Mouse (Mus musculus) lung, postnatal 36 days (tissue): ENCODE results near the gene R3hdm4.
"Not testable (repeated sequence)": the region's sequence is repeated elsewhere in the genome, so short reads cannot be mapped to it uniquely, and the experiment has no call there.

Experiments
- DNase-seq: peaks from one replicate; pipeline ENCODE4 v3.0.0; 2022; ENCODE audit warnings: mixed read lengths

Gene R3hdm4

DNA sequence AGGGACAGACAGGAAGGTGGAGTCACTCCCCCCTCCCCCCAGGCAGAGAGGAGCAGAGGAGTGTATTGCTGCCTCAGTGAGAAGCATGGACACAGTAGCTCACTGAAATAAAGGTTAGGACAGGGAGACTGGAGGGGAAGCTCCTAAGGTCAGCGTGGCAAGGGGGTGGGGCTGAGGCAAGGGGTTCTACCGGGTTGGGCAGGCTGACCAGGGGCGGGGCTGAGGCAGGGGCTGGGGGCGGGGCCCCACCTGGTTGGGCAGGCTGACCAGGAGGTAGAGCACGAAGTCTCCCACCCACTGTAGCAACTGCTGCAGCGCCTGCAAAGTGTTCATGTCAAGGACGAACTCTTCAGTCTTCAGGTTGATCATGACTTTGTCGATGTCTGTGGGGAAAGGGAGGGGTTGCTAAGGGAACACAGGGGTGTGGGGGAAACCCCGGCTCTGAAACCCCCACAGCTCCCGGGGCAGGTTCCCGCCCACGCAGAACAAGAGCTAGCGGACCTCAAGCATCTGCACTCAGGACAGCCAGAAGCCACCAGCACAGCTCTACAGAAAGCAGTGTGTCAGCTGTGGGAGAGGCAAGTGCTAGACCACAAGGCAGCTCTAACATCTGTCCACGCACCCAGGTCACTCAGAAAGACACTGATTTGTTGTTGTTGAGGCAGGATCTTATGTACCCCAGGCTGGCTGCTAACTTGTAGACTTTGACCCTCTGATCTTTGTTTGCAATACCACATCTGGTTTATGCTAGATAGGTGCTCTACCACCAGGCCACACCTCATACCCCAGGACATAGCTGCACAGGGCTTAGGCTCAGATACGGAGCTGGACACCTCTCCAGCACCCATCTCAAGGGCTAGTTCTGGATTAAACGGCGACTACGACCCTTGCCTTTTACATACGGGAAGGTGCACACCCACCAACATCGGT is 23.4 kb downstream of the R3hdm4 start:
- DNase-seq, result no peak

DNA sequence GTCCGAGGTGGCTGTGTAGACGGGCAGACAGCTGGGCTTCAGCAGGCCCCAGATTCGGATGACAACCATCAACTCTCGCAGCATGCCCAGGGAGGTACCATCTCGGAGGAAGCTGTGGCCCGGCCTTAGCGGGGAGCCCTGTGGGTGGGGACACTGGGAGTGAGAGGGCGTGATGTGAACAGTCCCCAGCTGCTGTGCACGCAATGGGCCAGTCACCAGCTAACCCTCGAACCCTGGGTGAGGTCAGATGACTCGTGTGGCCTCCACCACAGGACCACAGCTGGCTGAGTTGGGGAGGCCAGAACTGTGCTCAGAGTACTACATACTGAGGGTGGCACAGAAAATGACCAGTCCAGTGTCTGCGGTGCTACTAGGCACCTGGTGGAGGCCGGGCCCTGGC is 24.2 kb downstream of the R3hdm4 start:
- peak; percentile 70 for DNase-seq

DNA sequence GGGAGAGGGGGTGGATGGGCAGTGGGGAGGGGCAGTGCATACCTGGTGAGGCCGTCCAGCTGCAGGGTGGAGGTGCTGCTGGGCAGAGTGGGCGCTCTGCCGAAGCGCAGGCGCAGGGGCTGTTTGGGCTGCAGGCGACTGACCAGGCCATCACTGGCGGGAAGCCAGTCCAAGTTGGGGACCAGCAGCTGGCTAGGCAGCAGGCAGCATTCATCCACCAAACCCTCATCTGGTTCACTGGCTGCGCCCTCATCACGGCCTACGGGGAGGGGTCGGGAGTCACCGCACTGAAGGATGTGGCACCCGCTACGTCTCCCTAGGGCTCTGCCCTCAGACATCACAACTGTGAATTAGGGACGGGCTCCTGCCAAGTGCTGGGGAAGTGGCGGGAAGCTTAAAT is 24.7 kb downstream of the R3hdm4 start:
- DNase-seq, result peak; percentile 35

DNA sequence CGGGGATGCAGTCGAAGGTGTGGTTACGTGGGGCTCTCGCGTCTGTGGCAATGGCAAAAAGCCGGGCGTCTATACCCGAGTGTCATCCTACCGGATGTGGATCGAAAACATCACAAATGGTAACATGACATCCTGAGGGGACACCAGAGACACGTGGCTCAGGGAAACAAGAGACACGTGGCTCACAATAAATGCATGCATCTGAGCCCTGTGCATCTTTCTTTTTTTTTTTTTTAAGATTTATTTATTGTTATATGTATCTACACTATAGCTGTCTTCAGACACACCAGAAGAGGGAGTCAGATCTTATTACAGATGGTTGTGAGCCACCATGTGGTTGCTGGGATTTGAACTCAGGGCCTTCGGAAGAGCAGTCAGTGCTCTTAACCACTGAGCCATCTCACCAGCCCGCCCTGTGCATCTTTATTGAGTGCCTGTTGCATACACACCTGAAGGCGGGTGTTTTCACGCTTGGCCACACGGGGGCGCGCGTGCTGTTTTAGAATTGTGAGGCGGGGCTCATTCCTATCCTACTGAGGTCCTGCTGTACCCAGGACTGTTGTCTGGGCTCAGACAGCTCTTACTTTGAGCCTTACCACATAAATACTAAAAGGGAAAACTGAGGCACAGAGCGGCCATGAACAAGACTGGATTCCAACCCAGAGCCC is 28.4 kb downstream of the R3hdm4 start:
- DNase-seq, result peak; percentile 90

DNA sequence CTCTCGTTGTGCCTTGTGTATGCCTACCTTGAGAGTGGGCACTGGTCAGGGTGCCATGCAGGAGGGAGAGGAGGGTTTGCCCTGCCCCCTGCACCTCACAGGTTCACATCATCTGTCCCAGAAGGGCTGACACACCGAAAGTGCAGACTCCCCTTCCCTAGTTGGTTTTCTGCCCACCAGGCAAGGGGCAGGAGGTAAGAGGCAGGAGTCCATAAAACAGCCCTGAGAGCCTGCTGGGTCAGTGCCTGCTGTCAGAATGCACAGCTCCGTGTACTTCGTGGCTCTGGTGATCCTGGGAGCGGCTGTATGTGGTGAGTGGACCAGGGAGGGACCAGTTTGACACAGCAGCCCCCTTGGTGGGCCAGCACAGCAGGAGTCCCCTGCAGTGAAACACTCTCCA is 30.3 kb downstream of the R3hdm4 start, which contains the start of gene Cfd:
Gene Cfd, plus strand, starts transcription at position 184 of the 400 bp plus-strand sequence.
- DNase-seq, result no peak

DNA sequence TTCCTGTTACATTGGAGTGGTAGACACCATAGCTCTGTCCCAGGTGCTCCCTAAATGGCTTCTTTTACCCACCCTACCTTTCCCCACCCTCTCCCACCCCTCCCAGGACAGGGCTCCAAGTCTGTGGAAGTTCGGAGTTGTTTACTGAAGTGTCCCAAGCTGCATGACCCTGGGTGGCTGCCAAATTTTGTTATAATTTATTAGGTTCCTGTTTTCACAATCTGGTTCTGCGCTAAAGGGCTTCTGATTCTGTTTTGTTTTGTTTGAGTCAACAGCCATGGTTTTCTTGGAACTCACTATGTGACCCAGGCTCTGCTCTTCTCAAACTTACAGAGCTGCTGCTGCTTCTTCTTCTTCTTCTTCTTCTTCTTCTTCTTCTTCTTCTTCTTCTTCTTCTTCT is 31.6 kb downstream of the R3hdm4 start:
- DNase-seq, result peak; percentile 67

DNA sequence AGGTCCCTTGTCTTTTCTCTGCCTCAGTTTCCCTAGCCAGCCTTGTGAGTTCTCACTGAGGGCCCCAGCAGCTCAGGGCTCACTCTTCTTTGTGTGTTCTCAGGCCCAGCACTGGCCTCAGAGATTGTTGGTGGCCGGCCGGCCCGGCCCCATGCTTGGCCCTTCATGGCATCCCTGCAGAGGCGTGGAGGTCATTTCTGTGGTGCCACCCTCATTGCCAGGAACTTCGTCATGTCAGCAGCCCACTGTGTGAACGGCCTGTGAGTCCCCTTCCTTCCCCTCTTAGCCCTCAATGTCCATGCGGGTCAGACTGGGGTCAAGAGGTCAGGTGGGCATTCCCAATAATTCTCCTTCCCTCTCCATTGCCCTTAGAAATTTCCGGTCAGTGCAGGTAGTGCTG is 34.4 kb downstream of the R3hdm4 start:
- DNase-seq, result no peak

DNA sequence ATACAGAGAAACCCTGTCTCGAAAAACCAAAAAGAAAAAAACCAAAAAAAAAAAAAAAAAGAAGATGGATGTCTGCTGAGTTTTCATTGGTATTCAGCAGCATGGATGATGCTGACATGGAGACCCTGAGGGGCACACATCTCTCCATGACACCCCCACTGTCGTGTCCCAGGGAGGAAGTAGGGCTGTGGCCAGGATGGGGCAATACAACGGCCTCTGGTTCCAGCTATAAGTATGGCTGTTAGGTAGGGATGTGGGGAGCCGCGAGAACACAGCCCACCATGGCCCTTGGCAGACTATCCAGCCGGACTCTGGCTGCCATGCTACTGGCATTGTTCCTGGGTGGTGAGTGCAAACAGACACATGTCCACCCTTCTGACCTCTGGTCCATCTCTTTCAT is 35.0 kb downstream of the R3hdm4 start, which contains the start of gene Elane:
Gene Elane, plus strand, starts transcription at position 194 of the 400 bp plus-strand sequence.
- DNase-seq, result no peak

DNA sequence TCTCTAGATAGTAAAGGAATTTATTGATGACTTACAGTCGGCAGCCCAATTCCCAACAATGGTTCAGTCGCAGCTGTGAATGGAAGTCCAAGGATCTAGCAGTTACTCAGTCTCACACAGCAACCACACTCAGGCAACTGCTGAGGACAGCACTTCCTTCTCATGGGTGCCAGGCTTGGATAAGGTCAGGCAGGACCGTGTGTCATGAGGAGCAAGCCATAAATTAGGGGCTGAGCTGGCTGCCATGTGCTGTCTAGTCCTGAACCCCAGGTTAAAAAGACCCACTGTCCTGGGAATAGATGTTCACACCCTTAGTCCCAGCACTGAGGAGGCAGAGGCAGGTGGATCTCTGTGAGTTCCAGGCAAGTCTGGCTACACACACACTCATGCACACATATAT is 36.1 kb downstream of the R3hdm4 start:
- DNase-seq, result not testable (repeated sequence)

DNA sequence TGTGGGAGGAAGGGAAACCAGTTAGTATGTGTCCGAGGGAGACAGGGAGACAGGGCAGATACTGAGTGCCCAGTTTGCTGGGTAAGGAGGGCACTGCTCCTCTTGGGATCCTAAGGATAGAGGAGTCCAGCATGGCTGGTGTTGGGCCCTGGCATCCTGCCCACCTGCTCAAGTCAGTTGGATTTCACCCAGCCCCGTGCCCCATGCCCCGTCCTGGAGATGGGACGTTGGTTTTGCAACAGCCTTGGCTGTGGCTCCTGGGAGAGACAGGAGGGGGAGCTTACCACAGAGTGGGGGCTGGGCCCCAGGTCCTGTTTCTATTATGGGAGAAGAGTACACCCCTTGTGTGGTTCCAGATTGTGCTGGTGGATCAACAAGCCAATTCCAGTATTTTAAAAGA is 36.6 kb downstream of the R3hdm4 start:
- peak; percentile 75 for DNase-seq

DNA sequence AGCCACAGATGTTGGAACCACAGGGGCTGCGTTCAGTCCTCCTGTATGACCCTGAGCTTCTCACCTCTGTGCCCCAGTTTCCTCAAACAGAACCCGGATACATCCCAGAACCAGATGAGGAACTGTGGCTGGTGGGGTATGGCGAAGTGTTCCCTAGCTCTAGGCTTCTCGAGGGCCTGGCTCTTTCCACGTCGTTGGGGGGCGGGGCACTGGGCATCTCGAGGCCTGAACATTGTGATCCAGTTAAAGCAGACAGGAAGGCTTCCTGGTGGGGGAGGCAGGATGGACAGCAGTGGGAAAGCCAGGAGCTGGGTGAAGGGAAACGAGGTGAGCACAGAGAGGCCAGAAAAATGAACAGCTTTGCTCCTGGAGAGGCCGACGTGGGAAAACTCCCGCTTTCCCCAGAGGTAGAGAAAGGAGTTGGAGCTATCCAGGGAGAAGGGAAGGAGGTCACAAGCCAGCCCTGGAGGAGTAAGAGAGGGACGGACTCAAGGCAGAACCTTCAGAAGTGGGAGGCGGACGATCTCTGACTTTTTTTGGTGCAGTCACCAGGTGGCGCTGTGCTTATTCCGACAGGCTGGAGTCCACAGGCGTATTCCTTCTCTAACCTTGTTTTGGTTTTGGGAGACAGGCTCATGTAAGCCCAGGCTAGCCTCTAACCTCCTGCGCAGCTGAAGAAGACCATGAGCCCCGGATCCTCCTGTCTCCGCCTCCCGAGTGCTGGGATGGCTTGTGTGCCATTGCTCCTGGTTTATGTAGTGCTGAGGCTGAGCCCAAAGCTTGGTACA is 37.5 kb downstream of the R3hdm4 start:
- peak; percentile 93 for DNase-seq

DNA sequence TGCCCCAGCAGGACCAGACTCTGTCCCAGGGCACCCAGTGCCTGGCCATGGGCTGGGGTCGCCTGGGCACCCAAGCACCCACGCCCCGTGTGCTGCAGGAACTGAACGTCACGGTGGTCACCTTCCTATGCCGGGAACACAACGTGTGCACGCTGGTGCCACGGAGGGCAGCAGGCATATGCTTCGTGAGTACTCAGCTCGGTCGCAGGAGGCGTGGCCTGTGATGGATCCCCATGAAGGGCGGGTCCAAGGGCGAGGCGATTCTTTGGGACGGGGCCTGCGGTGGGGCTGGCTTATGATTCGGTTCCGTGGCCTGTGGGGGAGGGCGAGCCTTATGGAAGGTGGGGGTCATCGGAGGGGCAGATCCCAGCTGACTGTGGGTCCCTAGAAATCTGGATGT is 39.0 kb downstream of the R3hdm4 start:
- DNase-seq, result peak; percentile 34

DNA sequence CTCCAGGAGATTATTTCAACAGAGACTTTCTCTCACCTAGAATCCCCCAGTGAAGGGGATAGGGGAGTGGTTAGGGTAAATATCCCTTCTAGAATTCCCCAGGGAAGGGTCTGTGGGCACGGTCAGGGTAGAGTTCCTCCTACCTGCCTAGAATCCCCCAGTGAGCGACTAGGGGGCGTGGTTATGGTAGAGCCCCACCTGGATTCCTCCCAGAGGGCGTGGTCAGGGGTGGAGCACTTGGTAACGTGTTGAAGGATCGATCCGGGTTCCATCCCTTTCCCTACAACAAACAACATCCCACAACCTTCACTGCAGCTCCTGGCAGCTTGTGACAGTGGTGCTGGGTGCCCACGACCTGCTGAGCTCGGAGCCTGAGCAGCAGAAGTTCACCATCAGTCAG is 40.3 kb downstream of the R3hdm4 start:
- DNase-seq, result peak; percentile 31

DNA sequence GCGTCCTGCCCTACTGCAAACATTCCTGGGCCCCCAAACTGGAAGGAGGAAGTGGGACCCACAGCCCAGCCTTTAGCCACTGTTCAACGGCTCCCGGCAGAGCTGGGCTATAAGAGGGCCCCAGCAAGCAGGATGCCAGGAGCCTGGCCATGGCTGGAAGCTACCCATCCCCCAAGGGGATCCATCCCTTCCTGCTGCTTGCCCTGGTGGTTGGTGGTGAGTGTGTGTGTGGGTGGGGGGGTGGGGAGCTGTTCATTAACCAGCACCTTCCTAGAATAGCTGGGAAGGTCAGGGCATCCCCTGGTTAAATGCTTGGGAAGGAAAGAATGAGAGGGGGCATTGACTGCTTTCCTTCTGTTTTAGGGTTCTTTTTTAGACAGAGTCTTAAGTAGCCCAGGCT is 41.5 kb downstream of the R3hdm4 start:
- no peak for DNase-seq

DNA sequence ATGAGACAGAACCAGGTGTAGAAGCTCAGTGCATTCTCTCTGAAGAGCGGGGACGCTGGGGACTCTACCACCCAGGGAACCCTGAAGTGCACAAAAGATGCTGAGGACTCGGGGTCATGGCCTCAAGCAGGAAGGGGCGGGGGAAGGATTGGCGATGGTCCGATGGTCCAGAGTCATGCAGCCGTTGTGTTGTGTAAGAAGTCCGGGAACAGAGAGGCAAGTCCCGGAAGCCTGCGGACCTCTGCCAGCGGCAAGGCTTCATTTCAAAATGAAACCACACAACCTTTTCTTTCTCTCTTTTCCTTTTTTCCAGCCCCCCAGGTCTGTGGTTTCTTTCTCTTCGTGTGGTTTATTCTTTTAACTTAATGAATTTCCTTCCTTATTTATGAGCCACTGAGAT is 43.3 kb downstream of the R3hdm4 start:
- peak; percentile 81 for DNase-seq

DNA sequence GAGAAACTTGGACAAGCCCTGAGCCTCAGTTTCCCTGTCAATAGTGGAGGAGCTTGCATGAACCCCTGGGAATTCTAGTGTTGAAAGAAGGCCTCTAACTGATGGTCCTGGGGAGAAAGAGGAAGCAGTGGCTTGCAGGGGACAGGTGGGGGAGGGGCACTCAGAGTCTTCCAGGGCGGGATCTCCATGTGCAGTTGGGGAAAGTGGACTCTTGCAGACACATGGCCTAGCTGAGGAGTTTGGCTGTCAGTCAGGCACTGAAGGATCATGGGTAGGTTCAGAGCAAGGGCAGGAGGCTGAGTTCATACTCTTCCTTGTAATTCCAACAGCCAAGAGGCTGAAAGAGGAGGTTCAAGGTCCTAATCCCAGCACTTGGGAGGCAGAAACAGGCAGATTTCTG is 43.8 kb downstream of the R3hdm4 start:
- DNase-seq, result no peak

DNA sequence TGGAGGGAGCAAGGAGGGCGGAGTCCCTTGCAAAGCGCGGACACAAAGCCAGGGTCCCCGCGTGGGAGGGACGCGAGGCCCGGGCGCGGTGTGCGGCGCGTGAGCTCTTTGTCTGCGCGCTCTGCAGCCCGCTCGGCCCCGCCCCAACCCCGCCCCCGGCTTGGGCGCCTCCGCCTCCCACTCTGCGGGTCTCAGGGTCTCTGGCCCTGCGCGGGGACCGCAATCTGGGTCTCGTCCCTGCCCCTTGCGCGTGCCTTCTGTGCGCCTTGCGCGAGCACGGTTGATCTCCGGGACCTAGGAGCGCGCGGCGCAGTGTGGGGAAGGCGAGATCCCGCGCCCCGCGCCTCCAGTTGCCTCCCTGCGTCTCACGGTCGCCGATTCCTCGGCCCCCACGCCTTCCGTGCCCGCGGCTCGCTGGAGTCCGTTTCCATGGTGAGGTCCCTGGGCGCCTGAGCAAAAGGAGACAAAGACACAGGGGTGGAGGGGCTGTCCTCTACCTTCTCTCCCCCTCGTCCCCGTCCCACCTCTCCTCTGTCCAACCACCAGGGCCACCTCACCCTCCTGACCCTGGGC is 46.6 kb downstream of the R3hdm4 start, which contains the start of the genes Prtn3 and Plppr3:
Gene Prtn3, plus strand, starts transcription at position 187 of the 573 bp plus-strand sequence.
Gene Plppr3, minus strand, starts transcription at position 345 of the 573 bp plus-strand sequence.
- no peak for DNase-seq

DNA sequence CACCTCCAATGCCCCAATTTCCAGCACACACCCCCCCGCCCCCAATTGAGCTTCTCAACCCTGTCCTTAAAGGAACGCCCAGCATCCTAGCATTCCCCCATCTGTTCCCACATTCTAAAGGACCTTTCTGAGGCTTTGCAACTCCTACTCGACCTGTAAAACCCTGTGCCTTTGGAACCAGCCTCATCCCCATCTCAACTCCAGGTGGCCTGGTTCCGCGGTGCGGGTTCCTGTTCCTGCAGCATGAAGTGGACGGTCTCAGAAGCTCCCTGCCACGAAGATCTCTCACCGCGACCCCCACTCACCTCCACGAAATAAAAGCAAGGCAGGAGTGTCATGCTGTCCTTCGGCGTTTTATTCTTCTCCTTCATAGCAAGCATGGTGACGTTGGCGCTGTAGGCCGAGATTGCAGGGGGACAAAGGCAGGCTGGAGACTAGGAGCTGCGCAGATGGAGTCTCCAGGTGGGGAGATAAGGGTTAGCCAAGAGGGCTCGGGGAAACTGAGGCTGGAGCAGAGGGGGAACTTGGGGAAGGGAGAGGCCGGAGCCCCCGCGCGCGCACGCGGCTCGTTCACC is 47.2 kb downstream of the R3hdm4 start:
- DNase-seq, result no peak

DNA sequence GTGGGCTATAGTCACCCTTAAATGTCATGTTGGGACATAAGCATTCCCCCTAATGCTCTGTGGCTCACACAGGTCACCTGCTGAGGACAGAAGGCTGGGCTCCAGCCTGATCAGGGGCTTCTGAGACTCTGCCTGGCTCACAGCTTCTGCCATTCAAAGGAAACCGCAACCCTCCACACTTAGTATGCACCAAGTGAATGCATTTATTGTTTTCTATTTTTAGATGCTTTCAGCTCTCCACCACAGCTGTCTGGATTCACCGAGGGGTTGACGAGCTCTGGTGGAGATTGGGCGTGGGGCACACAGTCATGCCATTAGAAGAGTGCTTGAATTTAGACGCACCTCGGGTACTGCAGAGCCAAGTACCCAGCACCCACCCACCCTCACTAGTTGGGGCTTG is 47.7 kb downstream of the R3hdm4 start:
- no peak for DNase-seq

DNA sequence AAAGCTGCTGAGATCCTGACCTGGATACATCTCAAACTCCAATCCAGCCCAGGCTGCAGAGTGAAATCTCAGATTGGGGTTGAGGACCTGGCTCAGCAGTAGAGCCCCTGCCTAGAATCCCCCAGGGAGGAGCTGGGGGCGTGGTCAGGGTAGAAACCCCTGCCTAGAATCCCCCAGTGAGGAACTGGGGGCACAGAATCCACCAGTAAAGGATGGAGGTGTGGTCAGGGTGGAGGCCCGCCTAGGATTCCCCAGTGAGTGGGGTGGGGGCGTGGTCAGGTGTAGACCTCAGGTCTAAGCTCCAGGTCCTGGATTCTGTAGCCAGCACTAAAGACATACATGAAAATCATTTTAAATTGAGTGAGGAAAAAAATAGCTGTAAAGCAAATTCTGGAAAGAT is 48.1 kb downstream of the R3hdm4 start:
- DNase-seq, result no peak

DNA sequence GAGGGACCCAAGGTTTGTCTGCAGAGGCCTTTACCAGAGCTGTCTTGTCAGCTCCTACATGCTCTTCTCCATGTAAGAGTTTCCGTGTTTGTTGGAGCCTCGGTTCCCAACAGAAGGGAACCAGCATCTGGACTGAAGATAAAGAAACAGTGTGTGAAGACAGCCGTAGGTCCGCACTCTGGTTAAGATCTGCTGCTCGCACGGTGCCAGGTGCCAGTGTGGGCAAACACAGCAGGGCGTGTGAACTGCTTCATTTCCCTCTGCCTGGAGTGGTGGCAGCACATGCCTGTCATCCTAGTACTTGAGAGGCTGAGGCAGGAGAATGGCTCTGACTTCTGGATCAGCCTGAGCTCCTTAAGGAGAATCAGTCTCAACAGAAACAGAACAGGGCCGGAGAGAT is 49.2 kb downstream of the R3hdm4 start:
- DNase-seq, result no peak

DNA sequence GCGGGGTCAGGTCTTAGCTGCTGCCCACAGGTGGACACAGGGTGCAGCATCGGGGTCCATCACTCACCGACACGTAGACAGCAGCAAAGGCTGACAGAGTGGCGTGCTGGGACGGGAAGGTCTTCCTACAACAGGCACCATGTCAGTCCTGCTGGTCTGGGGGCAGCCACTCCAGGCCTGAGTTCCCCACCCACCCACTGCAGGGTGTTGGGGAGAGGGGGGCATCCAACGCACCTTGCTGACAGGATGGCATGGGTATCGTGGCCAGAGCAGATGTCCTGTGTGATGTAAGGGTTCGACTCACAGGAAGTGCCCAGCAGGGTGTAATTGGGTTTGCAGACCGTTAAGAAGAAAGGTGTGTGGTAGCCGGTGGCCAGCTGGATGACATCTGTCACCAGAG is 54.4 kb downstream of the R3hdm4 start:
- no peak for DNase-seq
